Mouse (Mus musculus): Measurements from ENCODE around the gene Gm3020. TPM values are rescaled to one million over a fixed set of nuclear protein-coding genes. Genes with fewer than 3 reads are reported as not detected.
"Not testable (repeated sequence)": the region's sequence is repeated elsewhere in the genome, so short reads cannot be mapped to it uniquely, and the experiment has no call there.

Gene Gm3020
- 0.84 TPM in 1 of 2 replicates, not detected in the other for total RNA-seq (2015; ENCODE audit: low replicate concordance)
- total RNA-seq (2017; ENCODE audit: low replicate concordance) = not detected in 2 replicates

- not testable (repeated sequence) for ATAC-seq (replicated peaks; ENCODE audit: low FRiP score, poor library complexity, severe bottlenecking)
Observed at GRCm38 (mm10) chr14:3651730-3652129, at the start of gene Gm3020. Gene Gm3020 (plus strand): TSS chr14:3652030.

GRCm38 (mm10) chr14:3634212-3634611 lies 17.6 kb upstream of the Gm3020 start, which contains the start of gene Gm3012:
Gene Gm3012 (plus strand): TSS chr14:3634512.
- not testable (repeated sequence) for ATAC-seq (replicated peaks; ENCODE audit: low FRiP score, poor library complexity, severe bottlenecking)

GRCm38 (mm10) chr14:3688483-3688882 lies 36.7 kb downstream of the Gm3020 start, which contains the start of gene Gm3043:
Gene Gm3043 (plus strand): TSS chr14:3688783.
- ATAC-seq (replicated peaks; ENCODE audit: low FRiP score, poor library complexity, severe bottlenecking) = not testable (repeated sequence)

Other genes with a start within 250 kb of the Gm3020 start
- gene Gm10409, start 239.4 kb upstream of the Gm3020 start, total RNA-seq (2015; ENCODE audit: low replicate concordance) = 0.84 TPM in 1 of 2 replicates, not detected in the other
- not detected in 2 replicates for gene Gm10409, start 239.4 kb upstream of the Gm3020 start, total RNA-seq (2017; ENCODE audit: low replicate concordance)
- gene Gm3005, start 223.9 kb upstream of the Gm3020 start, total RNA-seq (2015; ENCODE audit: low replicate concordance) = not detected in 2 replicates
- not detected in 2 replicates for gene Gm3005, start 223.9 kb upstream of the Gm3020 start, total RNA-seq (2017; ENCODE audit: low replicate concordance)
- not detected in 2 replicates for gene Gm10408, start 202.7 kb upstream of the Gm3020 start, total RNA-seq (2015; ENCODE audit: low replicate concordance)
- not detected in 2 replicates for gene Gm10408, start 202.7 kb upstream of the Gm3020 start, total RNA-seq (2017; ENCODE audit: low replicate concordance)
- not detected in 2 replicates for gene Gm3012, start 17.5 kb upstream of the Gm3020 start, total RNA-seq (2015; ENCODE audit: low replicate concordance)
- not detected in 2 replicates for gene Gm3012, start 17.5 kb upstream of the Gm3020 start, total RNA-seq (2017; ENCODE audit: low replicate concordance)
- gene Gm3043, start 36.8 kb downstream of the Gm3020 start, total RNA-seq (2015; ENCODE audit: low replicate concordance) = not detected in 2 replicates
- not detected in 2 replicates for gene Gm3043, start 36.8 kb downstream of the Gm3020 start, total RNA-seq (2017; ENCODE audit: low replicate concordance)
- gene Gm3002, start 158.0 kb downstream of the Gm3020 start, total RNA-seq (2015; ENCODE audit: low replicate concordance) = not detected in 2 replicates
- not detected in 2 replicates for gene Gm3002, start 158.0 kb downstream of the Gm3020 start, total RNA-seq (2017; ENCODE audit: low replicate concordance)
- not detected in 2 replicates for gene Gm3033, start 194.2 kb downstream of the Gm3020 start, total RNA-seq (2015; ENCODE audit: low replicate concordance)
- gene Gm3033, start 194.2 kb downstream of the Gm3020 start, total RNA-seq (2017; ENCODE audit: low replicate concordance) = not detected in 2 replicates
- gene Gm2916, start 232.1 kb downstream of the Gm3020 start, total RNA-seq (2015; ENCODE audit: low replicate concordance) = not detected in 2 replicates
- gene Gm2916, start 232.1 kb downstream of the Gm3020 start, total RNA-seq (2017; ENCODE audit: low replicate concordance) = not detected in 2 replicates